Mouse (Mus musculus): ENCODE results near the gene 2010111I01Rik.

GRCm38 (mm10) chr13:63337239-63337960 is 372.7 kb downstream of the 2010111I01Rik start:
- TF ChIP-seq CEBPB (IDR thresholded peaks at IDR 0.05; ENCODE audit: insufficient read depth, poor library complexity, severe bottlenecking) (no peak), MAX (IDR thresholded peaks at IDR 0.05; ENCODE audit: low read depth) (no peak), USF1 (IDR thresholded peaks at IDR 0.05; ENCODE audit: low read depth) (no peak), REST (IDR thresholded peaks at IDR 0.05; ENCODE audit: insufficient read depth, insufficient read length) (no peak), POLR2A (IDR thresholded peaks at IDR 0.05; ENCODE audit: insufficient read length, low read depth) (no peak), POLR2AphosphoS2 (IDR thresholded peaks at IDR 0.05; ENCODE audit: insufficient read length, low read depth) (no peak), TCF12 (IDR thresholded peaks at IDR 0.05; ENCODE audit: insufficient read depth, poor library complexity, severe bottlenecking) (no peak), E2F4 (IDR thresholded peaks at IDR 0.05; ENCODE audit: insufficient read depth) (no peak), MYOD1 (IDR thresholded peaks at IDR 0.05; ENCODE audit: control insufficient read depth in 1 of 3, insufficient read length in 2 of 3, low read depth in 2 of 3) (no peak), MYOG (IDR thresholded peaks at IDR 0.05; ENCODE audit: control insufficient read depth in 1 of 3, insufficient read depth in 1 of 3, insufficient read length in 2 of 3, low read depth in 2 of 3) (no peak)
